Mouse (Mus musculus) ES-E14 (cell line): ENCODE results near the gene Tmem205.

Source experiments
- CHD2 ChIP-seq: IDR thresholded peaks from 2 replicates; pipeline ENCODE4 v1.6.1; 2014; ENCODE audit warnings: mild to moderate bottlenecking, low read depth, low read length, inconsistent platforms
- HCFC1 ChIP-seq: IDR thresholded peaks from 2 replicates; pipeline ENCODE4 v1.6.1; 2012; ENCODE audit warnings: low read length, inconsistent platforms, borderline replicate concordance; ENCODE audit not compliant: insufficient read depth
- ZC3H11A ChIP-seq: IDR thresholded peaks from 2 replicates; pipeline ENCODE4 v1.6.1; 2012; ENCODE audit warnings: low read depth, mild to moderate bottlenecking, inconsistent platforms, low read length, borderline replicate concordance
- ZNF384 ChIP-seq: IDR thresholded peaks from 2 replicates; pipeline ENCODE4 v1.6.1; 2012; ENCODE audit warnings: low read depth, low read length, inconsistent platforms

DNA sequence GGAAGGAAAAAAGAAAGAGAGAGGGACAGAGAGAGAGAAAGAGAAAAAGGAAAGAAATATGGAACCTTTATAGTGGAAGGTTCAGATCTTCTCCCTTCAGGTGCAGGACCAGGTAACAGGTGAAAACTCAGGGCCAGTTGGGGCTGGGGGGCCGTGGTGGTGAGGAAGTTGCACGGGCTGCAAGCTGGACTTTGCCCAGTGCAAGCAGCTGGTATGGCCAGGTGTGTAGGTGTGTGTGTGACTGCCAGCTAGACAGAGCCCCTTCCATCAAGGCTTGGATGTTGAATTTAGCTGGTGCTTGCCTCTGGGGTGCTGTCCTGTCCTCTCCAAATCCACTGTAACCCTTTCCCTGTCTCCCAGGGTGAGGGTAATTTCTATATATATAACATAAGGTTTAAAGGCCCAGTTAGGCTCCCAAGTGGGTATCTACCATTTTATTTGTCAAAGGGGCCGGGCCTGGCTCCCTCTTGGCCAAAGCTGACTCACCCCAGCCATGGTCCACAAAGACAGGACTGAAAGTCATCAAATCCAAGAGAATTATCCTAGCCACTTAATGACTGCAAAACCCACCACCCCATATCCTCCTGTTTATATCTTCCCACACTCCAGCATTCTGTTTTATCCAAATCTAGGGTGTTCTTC is 10.4 kb downstream of the Tmem205 start:
- no peak for TF ChIP-seq HCFC1
- no peak for TF ChIP-seq ZC3H11A
- no peak for TF ChIP-seq ZNF384
- TF ChIP-seq CHD2 = no peak
